Mouse (Mus musculus) E14TG2a.4 (cell line): ENCODE results near the gene Fzd5.

ENCODE experiments used
- CTCF ChIP-seq: conservative IDR thresholded peaks from 2 replicates; pipeline ENCODE4 v1.5.1; 2014; ENCODE audit warnings: low read length
- POU5F1 ChIP-seq: IDR thresholded peaks from 2 replicates; pipeline ENCODE4 v1.6.1; 2014; ENCODE audit warnings: low read length, borderline replicate concordance

DNA sequence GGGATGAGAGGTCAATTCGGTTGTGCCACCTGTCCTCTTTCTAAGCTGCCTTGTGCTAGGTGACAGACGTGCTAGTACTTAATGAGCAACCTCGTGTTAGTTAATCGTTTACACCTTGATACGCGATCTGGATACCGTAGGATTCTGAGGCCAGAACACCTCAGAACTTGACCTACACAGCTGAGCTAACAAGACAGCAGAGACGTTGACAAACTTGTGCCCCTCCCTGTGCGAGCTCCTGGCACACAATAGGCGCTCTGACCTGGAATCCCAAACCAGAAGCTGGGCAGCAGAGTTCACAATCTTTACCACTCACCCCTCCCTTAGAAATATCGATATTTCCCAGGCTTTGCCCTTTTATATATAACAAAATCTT, 617 bp upstream of the Fzd5 start:
- TF ChIP-seq CTCF (no peak), POU5F1 (no peak)
